Mouse (Mus musculus): ENCODE measurements at regions not wholly inside any gene's neighbourhood (a gene's known extent, or its start where the extent isn't known, plus 50 kb on each side); places are given as distances from the start of the nearest gene placed in this dataset.

DNA sequence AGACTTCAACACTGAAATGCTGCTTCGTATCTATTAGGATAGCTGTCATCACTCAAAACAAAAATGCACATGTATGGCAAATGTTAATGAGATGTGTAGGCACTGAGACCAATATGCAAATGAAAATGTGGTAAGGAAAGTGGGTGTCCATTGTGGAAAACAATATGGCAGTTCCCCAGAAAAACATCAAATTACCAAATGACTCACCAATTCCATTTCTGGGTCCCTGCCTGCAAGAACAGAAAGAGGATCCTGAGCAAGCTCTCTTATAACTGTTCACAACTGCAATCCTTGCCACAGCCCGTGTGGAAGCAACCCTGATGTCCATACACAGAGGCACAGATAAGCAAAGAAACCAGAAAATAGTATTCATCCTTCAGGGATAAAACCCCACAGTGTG, 442.0 kb downstream of the Defb40 start:
- DNase-seq (ENCODE audit: low spot score) (no peak), ATAC-seq (ENCODE audit: insufficient read depth, low read depth) (no peak)
- WGBS: 61% methylated on average over 2 of the region's 2 CpGs
- Histone ChIP-seq H3K4me1 (ENCODE audit: control insufficient read depth, insufficient read depth) (no peaks in the 10 kb centered on the region), H3K27ac (ENCODE audit: low read depth) (no peak overlapping the region), H3K36me3 (replicated peaks; ENCODE audit: control insufficient read depth, insufficient read depth, low read length) (no peaks in the 10 kb centered on the region), H3K27me3 (ENCODE audit: control insufficient read depth, insufficient read depth, low read length) (no peaks in the 10 kb centered on the region), H3K4me3 (ENCODE audit: low read depth, low read length) (no peak overlapping the region), H3K9me3 (replicated peaks; ENCODE audit: control insufficient read depth, low read length) (no peaks in the 10 kb centered on the region), H3K9ac (replicated peaks; ENCODE audit: low read depth, low read length) (no peak overlapping the region), H3K4me2 (ENCODE audit: low read depth, low read length) (no peak overlapping the region)
- no peak for TF ChIP-seq CTCF (IDR thresholded peaks at IDR 0.05; ENCODE audit: low read depth)
- TF ChIP-seq EP300 (IDR thresholded peaks at IDR 0.05; ENCODE audit: low read depth): no peak

DNA sequence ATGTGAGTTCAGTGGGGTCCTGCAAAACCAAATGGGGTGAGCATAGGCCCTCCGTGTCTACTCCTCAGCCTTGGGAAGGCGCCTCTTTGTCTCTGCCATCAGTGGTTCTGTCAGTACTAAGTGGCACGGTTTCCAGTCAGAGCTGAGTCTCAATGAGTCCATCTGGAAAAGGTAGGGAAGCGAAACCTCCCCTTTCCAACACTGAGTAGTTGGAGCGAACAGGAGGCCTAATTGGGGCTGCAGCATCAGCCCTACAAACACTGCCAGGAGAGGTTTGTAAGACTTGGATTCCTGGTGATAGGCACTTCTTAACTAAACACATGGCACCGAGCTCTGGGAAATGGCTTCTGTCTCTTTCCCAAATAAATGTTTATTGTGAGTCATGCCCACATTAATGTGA, 449.9 kb downstream of the Defb40 start:
- H3K4me3 ChIP-seq (ENCODE audit: low read depth, low read length): no peak overlapping the region
- TF ChIP-seq EP300 (IDR thresholded peaks at IDR 0.05; ENCODE audit: low read depth): no peak
- no peak for TF ChIP-seq CTCF (IDR thresholded peaks at IDR 0.05; ENCODE audit: low read depth)
- DNase-seq (ENCODE audit: low spot score) (no peak), ATAC-seq (ENCODE audit: insufficient read depth, low read depth) (no peak)
- no peaks in the 10 kb centered on the region for H3K36me3 ChIP-seq (replicated peaks; ENCODE audit: control insufficient read depth, insufficient read depth, low read length)
- no peaks in the 10 kb centered on the region for H3K9me3 ChIP-seq (replicated peaks; ENCODE audit: control insufficient read depth, low read length)
- no peak overlapping the region for H3K4me2 ChIP-seq (ENCODE audit: low read depth, low read length)
- H3K9ac ChIP-seq (replicated peaks; ENCODE audit: low read depth, low read length): no peak overlapping the region
- 79% methylated on average over 6 of the region's 6 CpGs for WGBS
- no peaks in the 10 kb centered on the region for H3K4me1 ChIP-seq (ENCODE audit: control insufficient read depth, insufficient read depth)
- H3K27me3 ChIP-seq (ENCODE audit: control insufficient read depth, insufficient read depth, low read length): no peaks in the 10 kb centered on the region
- no peak overlapping the region for H3K27ac ChIP-seq (ENCODE audit: low read depth)

DNA sequence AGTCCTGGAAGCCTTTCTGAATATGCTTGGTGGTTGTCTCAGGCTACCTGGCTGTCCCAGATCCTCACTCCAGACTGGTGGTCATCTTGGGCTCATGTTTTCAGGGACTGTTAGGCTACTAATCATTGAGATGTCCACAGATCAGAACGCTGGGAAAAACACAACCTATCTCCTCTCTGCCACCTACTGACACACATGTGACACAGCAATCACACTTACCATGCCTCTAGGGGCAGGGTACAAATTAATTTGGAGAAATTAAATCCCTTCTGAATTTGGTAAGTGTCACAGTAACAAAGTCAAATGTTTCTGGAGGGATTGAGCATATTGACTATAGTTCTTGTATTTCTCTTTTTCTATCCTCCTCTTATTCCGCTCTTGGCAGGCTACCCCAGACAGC, 465.6 kb downstream of the Defb40 start:
- Histone ChIP-seq H3K9ac (replicated peaks; ENCODE audit: low read depth, low read length) (no peak overlapping the region), H3K27me3 (ENCODE audit: control insufficient read depth, insufficient read depth, low read length) (no peaks in the 10 kb centered on the region), H3K27ac (ENCODE audit: low read depth) (no peak overlapping the region), H3K4me1 (ENCODE audit: control insufficient read depth, insufficient read depth) (no peaks in the 10 kb centered on the region), H3K4me2 (ENCODE audit: low read depth, low read length) (no peak overlapping the region), H3K36me3 (replicated peaks; ENCODE audit: control insufficient read depth, insufficient read depth, low read length) (no peaks in the 10 kb centered on the region), H3K9me3 (replicated peaks; ENCODE audit: control insufficient read depth, low read length) (no peaks in the 10 kb centered on the region), H3K4me3 (ENCODE audit: low read depth, low read length) (no peak overlapping the region)
- 51% methylated on average over 2 of the region's 2 CpGs for WGBS
- DNase-seq (ENCODE audit: low spot score): peak; percentile 8
- no peak for ATAC-seq (ENCODE audit: insufficient read depth, low read depth)
- TF ChIP-seq CTCF (IDR thresholded peaks at IDR 0.05; ENCODE audit: low read depth) (peak; percentile 36), EP300 (IDR thresholded peaks at IDR 0.05; ENCODE audit: low read depth) (no peak)

DNA sequence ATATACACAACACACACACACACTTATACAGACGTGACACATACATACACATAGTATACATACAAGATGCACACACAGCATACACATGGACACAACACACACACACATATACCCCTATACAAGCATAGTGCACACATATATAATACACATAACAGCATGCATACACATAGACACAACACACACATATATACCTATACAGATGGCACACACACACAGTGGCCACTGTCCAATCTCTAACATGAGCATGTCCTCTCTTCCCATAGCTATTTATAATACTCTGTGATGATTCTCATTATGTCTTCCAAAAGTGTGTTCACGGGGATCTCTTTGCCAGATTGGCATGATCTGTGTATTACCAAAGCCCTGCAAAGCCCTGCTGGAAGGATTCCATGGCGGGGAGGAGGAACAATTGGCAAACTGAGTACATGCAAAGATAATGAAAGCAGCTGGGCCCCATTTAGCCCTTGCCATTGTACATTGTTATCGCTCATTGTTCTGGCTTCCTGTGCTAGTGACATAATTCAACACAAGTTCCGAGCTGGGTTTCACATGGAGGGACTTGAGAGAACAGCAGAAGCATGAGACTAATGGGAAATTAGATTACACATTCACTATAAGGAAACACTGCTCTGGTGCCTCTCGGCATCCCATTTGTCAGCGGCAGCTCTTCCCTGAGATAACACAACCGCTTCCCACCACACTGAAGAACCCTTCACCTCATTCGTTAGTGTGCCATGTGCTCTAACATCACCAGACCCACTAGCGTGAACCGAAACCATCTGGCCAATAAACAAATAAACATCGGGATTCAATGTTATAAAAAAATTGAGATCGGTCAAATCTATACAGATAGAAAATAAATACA, 471.7 kb downstream of the Defb40 start:
- H3K4me1 ChIP-seq (ENCODE audit: control insufficient read depth, insufficient read depth): no peaks in the 10 kb centered on the region
- no peak for TF ChIP-seq CTCF (IDR thresholded peaks at IDR 0.05; ENCODE audit: low read depth)
- no peak for TF ChIP-seq EP300 (IDR thresholded peaks at IDR 0.05; ENCODE audit: low read depth)
- no peaks in the 10 kb centered on the region for H3K27me3 ChIP-seq (ENCODE audit: control insufficient read depth, insufficient read depth, low read length)
- WGBS: 58% methylated on average over 13 of the region's 13 CpGs
- no peak overlapping the region for H3K27ac ChIP-seq (ENCODE audit: low read depth)
- no peak overlapping the region for H3K9ac ChIP-seq (replicated peaks; ENCODE audit: low read depth, low read length)
- H3K4me3 ChIP-seq (ENCODE audit: low read depth, low read length): no peak overlapping the region
- no peak overlapping the region for H3K4me2 ChIP-seq (ENCODE audit: low read depth, low read length)
- DNase-seq (ENCODE audit: low spot score): peak; percentile 62
- H3K36me3 ChIP-seq (replicated peaks; ENCODE audit: control insufficient read depth, insufficient read depth, low read length): no peaks in the 10 kb centered on the region
- no peaks in the 10 kb centered on the region for H3K9me3 ChIP-seq (replicated peaks; ENCODE audit: control insufficient read depth, low read length)
- ATAC-seq (ENCODE audit: insufficient read depth, low read depth): peak; percentile 53

DNA sequence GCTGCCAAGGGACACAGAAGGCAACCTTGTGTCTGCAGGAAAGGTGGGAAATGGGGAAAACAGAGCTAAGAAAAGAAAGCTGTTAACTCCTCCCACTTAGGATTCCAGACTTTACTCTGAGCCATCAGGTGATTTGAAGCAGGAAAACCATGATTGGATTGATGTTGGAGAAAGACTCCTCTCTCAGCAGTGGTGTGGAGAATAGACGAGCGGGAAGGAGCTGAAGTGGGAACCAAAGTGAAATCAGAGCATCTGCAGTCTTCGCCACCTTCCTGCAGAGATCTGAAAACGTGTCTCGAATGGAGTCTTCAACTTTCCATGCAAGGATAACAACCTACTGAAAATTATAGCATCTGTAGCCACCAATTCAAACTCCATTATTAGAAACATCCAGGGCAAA, 487.4 kb downstream of the Defb40 start:
- WGBS: 80% methylated on average over 5 of the region's 5 CpGs
- DNase-seq (ENCODE audit: low spot score): no peak
- Histone ChIP-seq H3K27me3 (ENCODE audit: control insufficient read depth, insufficient read depth, low read length) (no peaks in the 10 kb centered on the region), H3K9ac (replicated peaks; ENCODE audit: low read depth, low read length) (no peak overlapping the region), H3K27ac (ENCODE audit: low read depth) (no peak overlapping the region), H3K9me3 (replicated peaks; ENCODE audit: control insufficient read depth, low read length) (no peaks in the 10 kb centered on the region), H3K4me3 (ENCODE audit: low read depth, low read length) (no peak overlapping the region), H3K36me3 (replicated peaks; ENCODE audit: control insufficient read depth, insufficient read depth, low read length) (no peaks in the 10 kb centered on the region), H3K4me1 (ENCODE audit: control insufficient read depth, insufficient read depth) (no peaks in the 10 kb centered on the region), H3K4me2 (ENCODE audit: low read depth, low read length) (no peak overlapping the region)
- ATAC-seq (ENCODE audit: insufficient read depth, low read depth): no peak
- TF ChIP-seq CTCF (IDR thresholded peaks at IDR 0.05; ENCODE audit: low read depth) (no peak), EP300 (IDR thresholded peaks at IDR 0.05; ENCODE audit: low read depth) (no peak)

DNA sequence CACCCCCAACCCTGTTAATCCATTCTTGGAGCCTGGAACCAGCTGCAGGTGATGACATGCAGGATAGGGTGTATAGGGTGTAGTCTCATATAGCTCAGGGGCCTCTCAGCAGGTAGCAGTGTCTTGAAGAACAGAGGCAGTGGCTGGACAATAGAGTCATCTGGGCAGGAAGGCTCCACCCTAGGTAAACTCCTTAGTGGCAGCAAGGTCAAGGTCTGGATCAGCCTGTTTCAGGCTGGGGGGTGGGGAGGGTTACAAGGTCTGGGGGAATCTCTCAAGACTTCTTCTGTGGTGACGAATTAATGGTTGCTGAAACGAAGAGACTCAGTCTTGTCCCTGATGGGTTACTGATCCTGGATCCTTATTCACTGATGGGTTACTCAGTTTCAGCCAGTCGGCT, 498.0 kb downstream of the Defb40 start:
- WGBS: 77% methylated on average over 3 of the region's 3 CpGs
- no peak overlapping the region for H3K4me2 ChIP-seq (ENCODE audit: low read depth, low read length)
- ATAC-seq (ENCODE audit: insufficient read depth, low read depth): no peak
- no peak overlapping the region for H3K27ac ChIP-seq (ENCODE audit: low read depth)
- no peaks in the 10 kb centered on the region for H3K9me3 ChIP-seq (replicated peaks; ENCODE audit: control insufficient read depth, low read length)
- no peaks in the 10 kb centered on the region for H3K27me3 ChIP-seq (ENCODE audit: control insufficient read depth, insufficient read depth, low read length)
- no peaks in the 10 kb centered on the region for H3K4me1 ChIP-seq (ENCODE audit: control insufficient read depth, insufficient read depth)
- TF ChIP-seq CTCF (IDR thresholded peaks at IDR 0.05; ENCODE audit: low read depth): no peak
- TF ChIP-seq EP300 (IDR thresholded peaks at IDR 0.05; ENCODE audit: low read depth): no peak
- H3K9ac ChIP-seq (replicated peaks; ENCODE audit: low read depth, low read length): no peak overlapping the region
- DNase-seq (ENCODE audit: low spot score): no peak
- no peaks in the 10 kb centered on the region for H3K36me3 ChIP-seq (replicated peaks; ENCODE audit: control insufficient read depth, insufficient read depth, low read length)
- H3K4me3 ChIP-seq (ENCODE audit: low read depth, low read length): no peak overlapping the region
